Mouse (Mus musculus): ENCODE results near the gene Epb41l2.

The Epb41l2 gene

DNA sequence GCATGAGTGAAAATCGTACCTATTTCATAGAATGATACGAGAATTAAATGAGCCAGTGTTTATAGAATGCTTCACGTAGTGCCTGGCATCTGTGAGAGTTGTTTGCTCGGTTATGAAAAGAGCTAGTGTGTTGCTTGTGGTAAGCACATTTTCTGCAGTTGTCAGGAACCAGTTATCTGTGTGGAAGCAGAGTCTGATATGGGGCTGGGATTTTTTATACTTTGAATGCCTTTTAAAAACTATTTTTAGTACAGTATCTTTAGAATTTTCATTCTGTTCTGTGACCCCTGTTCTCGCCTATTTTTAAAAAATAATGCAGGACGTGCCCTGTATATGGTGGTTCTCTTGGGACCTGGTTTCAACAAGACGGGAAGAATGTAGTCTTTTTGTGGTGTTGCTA lies 6.1 kb downstream of the Epb41l2 start:
- DNase-seq (ENCODE audit: low spot score) = no peak

DNA sequence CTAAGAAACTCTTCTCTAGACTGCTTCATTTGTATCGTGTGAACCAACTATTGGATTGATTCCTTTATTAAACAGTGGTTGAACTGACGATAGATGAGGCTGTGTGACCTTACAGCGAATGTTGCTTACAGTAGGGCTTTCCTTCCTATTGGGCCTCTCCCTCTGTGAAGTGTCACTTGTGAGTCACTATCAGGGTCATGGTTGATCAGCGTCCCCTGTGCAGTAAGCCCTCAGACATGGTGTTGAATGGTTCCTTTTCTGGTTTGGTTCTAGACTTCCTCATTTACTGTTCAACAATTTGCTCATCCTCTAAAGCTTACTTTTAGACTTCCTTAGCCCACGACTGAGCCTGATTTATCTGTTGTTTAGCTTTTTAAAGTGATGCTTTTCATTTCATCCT lies 7.1 kb downstream of the Epb41l2 start:
- DNase-seq (ENCODE audit: low spot score) = no peak

DNA sequence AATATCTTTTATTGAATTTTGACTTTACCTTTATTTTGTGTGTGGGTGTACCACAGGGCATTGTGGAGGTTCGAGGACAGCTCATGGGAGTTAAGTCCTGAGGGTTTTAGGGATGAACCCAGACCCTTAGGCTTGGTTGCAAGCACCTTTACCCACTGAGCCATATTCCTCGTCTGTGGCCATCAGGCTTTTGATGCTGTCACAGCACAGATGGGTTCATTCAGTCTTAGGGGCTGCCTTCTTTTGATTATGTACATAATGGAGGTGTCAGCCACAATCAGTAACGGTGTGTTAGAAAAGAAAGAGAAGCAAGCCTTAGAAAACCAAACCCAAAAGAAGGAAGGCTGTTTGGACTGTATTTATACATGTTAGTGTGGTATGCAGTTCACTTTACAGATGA lies 9.3 kb downstream of the Epb41l2 start:
- no peak for DNase-seq (ENCODE audit: low spot score)

DNA sequence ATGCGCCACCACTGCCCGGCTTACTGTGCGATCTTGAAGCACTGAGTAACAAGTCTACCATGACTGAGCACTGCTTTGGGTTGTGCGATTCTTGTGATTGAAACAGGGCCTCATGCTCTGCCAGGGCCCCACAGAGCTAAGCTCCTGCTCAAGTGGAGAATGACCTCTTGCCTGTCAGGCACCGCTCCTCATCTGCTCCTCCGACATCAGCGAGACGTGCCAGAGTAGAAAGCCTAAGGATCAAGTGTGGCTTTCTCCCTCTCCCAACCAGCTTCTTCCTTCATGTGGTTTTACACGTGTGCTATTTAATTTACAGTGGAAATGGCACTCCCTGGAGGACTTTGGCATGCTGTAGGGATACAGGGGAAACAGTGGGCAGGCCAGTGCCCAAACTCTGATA lies 10.1 kb downstream of the Epb41l2 start:
- DNase-seq (ENCODE audit: low spot score) = no peak

DNA sequence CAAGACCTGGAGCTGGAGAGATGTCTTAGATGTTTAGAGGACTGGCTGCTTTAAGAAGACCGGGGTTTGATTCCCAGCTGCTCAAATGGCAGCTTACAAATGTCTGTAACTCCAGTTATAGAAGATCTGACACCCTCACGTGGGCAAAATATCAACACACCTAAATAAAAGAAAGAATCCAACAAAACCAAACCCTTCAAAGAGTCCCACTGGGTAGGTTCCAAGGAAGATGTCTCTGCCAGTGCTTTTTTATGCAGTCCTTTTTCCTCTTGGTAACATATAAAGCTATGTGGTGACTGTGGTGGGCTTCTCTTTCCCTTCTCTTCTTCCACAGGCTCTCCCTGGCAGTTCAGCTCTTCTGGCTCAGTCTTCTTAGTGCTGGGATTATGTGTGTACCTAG lies 11.7 kb downstream of the Epb41l2 start:
- DNase-seq (ENCODE audit: low spot score) = no peak

DNA sequence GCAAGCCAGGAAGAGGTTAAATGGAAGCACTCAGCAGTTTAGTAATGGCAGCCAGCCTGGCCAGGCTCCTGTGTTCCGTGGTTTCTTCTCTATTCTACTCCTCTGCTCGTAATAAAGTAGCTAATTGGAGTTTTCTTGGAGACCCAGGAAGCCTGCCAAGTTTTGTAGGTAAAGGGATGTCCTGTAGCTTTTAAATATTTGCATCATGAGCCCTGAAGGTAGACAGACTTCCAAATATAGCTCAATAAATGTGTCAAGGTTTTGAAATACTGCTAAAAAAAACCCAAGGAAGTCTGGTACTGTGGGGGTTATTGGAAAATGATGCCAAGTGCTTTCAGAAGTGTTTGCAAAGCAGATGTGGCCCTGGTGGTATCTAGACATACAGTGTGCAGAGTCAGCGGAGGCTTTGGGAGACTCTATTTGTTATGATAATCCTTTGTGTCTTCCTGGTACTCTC lies 12.3 kb downstream of the Epb41l2 start:
- no peak for DNase-seq (ENCODE audit: low spot score)

DNA sequence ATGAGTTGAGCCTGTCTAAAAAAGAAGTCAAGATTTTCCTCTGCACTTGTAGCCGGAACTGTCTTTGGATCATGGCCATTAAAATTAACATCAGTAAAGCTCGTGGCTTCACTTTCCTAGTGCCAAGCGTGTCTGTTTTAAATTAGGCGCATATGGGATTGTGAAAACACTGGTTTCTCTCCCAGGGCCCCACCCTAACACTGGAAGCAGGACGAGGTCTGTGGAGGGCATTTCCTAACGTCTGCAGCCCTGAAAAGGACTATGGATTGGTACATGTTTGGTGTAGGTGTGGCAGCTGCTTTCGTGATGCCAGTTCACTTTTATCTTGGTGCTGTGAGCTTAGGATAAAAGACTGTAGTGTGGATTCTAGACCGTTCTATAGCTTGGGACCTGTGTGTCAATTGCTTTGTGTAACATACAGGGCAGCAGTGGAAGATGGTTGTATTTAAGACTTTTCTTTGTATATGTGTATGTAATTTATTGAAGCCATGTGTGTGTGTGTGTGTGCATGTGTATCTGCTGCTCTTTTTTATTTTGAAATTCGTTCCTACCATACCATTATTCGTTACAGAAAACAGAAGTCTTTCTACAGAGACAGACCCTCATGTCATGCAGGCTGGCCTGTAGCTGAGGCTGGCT lies 13.0 kb downstream of the Epb41l2 start:
- no peak for DNase-seq (ENCODE audit: low spot score)

DNA sequence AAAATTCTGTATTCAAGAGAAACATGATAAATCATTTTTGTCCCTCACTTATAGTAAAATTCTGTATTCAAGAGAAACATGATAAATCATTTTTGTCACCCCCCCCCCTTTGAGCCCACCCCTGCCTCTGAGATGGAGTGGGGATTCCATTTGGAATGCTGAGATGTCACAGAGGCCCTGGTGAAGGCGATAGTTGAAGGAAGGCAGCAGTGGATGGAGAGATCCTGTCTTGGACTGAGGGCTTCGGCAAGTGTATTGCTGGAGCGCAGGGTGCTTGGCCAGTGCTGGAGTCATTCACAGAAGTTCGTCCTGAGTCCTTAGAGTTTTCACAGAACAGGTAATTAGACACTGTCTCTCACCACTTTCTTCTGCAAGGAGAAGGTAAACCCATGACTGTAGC lies 15.4 kb downstream of the Epb41l2 start:
- DNase-seq (ENCODE audit: low spot score) = no peak

DNA sequence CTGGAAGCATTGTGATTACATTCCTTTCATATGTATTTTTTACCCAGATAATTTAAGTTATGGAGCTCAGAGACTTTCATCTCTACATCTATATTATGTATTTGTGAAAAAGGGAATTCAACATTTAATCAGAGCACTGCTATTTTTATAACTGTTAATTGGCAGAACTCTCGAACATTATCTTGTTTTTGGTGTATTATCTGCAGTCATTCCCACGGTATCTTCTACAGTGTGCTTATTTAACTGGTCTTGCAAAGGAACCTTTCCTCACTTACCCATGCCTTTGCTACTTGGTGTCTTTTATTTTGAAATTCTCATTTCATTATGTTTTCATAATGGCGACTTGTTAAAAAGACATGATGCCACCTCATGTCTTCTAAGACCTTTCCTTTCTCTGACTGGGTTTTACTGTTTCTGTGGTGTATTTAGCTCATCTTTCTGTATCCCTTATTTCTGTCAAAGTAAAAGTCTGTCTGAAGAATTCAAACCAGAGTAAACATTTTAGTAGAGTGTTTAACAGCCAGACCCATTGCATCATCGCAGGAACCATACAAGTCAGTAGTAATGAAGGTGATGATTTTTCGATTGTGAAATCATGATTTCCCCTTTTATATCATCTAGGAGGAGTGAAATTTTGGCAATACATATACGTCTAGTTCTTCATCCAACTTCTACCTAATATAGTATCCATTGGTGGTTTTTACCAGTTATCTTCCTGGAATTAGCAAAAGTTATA lies 21.3 kb downstream of the Epb41l2 start:
- DNase-seq (ENCODE audit: low spot score) = no peak

DNA sequence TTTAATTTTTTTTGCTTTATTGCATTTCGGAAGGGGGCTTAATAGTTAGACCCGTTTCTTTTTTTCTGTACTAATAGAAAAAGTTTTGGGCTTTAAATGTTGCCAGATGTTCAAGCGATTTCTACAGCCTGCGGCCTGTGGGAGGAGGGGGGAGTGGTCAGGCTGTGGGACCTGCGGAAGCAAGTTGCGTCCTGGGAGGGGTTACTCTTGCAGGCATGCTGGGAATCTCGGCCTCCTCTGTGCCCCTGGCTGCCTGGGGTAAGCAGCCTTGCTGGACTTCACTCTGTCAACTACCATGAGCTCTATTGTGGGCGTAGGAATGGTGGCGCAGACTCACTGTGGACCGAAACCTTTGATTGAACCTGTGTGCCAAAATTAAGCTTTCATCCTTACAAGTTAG lies 22.4 kb downstream of the Epb41l2 start:
- no peak for DNase-seq (ENCODE audit: low spot score)

DNA sequence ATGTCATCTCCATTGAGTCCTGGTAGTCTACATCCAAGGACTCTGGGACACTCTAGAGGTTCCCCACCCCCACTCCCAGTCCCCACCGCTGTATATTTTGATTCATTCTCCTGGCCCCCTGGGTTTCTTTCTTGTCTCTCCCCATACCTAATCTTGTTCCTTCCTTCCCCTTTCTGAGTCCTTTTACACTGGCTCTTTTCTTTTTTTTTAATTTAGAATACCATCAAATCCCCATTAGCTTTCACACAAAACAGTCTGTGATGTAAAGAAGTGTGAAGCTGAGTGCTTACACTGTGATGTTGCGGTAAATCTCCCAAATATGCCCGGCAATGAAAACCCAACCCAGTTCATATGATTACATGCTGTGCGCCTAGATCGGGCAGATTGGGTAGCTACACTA lies 23.6 kb downstream of the Epb41l2 start:
- no peak for DNase-seq (ENCODE audit: low spot score)

DNA sequence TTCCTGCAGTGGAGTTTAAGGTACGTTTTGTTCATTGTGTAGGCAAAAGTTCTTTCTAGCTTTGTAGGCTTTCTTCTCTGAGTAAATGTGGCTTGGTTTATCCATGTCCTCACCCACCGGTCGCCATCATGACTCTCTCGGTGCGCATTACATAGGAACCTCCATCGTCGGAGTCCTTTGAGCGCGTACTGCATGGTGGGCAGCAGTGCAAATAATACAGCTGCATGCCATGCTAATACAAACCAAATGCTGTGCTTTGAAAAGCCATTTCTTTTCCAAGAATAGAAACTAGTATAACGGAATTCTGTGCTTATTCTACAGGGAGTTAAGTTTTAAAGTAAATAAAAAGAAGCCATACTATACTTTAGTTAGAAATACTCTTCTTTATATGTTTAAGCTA lies 24.8 kb downstream of the Epb41l2 start:
- no peak for DNase-seq (ENCODE audit: low spot score)

DNA sequence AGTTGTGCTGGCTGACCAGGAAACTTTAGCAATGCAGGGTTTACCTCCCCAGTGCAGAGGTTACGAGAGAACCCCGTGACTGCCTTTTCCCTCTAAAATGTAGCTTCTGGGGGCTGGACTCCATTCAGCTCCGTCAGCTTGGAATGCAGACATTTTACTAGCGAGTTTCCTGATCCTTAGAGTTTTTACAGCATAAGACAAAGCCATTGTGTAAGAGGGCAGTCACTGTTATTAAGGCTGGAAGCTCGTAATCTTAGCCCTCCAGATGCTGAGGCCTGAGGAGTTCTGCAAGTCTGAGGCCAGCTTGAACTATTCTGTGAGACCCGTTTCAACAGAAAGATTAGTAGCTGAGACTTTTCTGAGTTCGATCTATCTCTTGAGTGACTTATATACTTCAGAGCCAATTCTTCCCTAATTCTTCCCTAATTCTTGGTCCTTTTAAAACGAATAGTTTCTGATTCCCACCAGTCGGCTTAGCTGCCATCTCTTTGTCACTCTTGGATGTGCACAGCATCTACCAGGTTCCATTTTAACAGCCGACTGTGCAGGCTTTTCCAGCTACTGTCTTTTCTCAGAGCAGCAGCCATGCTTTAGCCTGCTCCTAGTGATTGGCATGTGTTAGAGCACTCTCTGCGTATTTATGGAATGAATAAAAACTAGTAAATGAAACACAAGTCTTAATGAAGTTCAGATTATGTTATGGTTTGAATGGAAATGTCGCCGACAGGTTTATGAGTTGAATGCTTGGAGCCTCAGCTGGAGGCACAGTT lies 26.4 kb downstream of the Epb41l2 start:
- no peak for DNase-seq (ENCODE audit: low spot score)

DNA sequence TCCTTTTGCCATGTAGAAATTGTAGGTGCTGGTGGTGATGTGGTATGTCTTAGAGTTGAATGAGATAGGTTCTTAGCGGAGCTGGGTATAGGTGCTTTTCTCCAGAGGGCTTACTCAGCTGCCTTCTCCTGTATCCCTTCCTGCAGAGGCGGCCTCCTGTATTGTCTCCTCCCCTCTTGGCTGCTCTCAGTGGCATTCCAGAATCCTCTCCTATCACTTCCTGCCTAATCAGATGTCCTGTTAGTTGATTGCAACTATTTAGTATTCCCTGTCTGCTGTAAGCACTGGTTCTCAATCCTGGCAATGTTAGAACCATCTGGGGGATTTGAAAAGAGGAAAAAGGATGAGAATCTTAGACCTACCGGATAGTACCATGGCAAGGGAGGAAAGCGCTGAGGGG lies 27.3 kb downstream of the Epb41l2 start:
- DNase-seq (ENCODE audit: low spot score) = no peak

DNA sequence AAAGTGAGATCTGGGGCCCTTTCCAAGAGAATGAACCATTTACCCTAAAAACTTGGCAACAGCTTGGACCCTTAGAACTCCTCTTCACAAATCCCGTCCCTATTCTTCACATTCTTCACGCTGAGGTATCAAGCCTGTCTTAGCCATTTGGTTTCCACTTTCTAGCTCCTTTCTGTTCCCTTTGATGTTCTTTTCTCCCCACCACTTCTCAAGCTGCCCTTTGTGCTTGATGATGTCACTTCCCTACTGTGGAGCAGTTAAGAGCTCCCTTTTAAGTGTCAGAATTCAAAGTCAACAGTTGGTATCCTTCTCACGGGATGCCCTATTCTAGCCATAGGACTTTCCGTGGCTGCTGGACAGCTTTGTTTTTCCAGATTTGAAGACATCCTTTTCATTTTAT lies 27.7 kb downstream of the Epb41l2 start:
- DNase-seq (ENCODE audit: low spot score) = no peak

DNA sequence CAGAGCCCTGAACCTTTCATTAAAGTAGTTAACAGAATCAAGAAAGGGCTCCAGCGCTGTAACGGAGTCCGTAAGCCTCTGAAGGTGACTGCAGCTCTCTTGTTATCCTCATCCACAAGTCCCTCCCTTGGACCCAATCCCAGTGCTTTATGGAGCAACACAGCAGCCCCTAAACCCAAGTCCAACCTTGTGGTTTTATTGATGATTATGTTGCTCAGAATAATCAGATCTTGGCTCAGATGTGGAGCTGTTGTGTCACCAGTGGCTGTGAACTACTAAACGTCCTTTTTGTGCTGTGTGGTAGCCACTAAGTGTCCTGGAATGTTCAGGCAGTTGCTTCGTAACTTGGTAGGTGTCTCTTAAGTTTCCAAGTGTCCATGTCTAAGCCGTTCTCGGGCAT lies 33.2 kb downstream of the Epb41l2 start:
- no peak for DNase-seq (ENCODE audit: low spot score)

DNA sequence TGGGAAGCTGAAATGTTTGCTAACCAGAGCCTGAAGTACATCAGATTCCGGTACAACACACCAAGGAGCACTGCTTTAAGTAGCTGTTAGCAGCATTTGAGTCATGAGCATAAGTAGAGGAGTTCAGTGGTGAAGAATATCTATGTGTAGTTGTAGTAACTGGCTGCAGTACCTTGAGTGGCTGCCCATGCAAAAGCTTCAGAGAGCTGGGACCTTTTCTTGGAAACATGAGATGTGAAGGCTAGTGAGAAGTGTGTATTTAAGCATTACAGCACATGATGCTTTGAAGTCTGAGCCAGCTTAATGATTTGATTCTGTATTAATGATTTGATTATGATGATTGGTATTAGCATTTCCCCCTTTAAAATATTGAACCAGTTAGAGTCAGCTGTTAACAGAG lies 34.1 kb downstream of the Epb41l2 start:
- no peak for DNase-seq (ENCODE audit: low spot score)

DNA sequence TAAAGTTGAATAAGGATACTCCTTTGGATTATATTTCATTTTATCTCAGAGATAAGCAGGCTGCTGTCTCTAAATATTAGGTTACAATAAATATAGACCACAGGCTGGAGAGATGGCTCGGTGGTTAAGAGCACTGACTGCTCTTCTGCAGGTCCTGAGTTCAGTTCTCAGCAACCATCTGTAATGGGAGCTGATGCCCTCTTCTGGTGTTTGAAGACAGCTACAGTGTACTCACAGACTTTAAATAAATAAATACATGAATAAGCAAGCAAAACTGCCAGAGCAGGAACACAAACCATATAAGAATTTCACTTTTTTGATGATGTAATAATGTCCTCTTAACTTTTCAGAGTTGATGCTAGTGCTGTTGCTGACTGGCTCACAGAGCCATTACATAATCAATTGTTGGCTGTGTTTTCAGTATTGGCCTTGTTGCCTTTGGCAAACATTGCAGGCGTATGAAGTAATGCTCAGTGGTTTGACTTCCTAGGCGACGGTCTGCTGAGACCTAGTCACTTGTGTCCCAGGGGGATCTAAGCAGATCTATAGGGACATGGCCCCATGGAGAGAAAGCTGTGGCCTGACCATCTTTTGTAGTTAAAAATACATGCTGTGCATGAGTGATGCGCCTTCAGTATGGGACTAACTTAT lies 35.8 kb downstream of the Epb41l2 start:
- no peak for DNase-seq (ENCODE audit: low spot score)

DNA sequence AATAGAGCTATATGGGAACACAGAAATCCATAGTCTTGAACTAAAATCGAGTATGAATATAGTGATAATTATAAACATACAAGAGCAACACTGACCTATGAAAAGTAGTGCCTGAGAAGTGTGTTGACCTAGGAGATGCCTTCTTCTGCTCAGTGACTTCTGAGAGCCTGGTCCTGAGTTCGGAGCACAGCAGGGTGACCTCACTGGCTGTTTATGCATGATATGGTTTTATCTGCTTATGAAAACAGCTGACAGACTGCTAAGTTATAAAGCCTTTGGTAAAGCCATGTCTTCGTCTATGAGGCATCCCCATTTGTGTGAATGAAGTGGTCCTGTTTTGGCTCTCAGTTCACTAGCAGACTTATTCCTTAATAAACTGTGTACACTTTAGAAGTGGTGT lies 37.3 kb downstream of the Epb41l2 start:
- DNase-seq (ENCODE audit: low spot score) = peak; percentile 9

DNA sequence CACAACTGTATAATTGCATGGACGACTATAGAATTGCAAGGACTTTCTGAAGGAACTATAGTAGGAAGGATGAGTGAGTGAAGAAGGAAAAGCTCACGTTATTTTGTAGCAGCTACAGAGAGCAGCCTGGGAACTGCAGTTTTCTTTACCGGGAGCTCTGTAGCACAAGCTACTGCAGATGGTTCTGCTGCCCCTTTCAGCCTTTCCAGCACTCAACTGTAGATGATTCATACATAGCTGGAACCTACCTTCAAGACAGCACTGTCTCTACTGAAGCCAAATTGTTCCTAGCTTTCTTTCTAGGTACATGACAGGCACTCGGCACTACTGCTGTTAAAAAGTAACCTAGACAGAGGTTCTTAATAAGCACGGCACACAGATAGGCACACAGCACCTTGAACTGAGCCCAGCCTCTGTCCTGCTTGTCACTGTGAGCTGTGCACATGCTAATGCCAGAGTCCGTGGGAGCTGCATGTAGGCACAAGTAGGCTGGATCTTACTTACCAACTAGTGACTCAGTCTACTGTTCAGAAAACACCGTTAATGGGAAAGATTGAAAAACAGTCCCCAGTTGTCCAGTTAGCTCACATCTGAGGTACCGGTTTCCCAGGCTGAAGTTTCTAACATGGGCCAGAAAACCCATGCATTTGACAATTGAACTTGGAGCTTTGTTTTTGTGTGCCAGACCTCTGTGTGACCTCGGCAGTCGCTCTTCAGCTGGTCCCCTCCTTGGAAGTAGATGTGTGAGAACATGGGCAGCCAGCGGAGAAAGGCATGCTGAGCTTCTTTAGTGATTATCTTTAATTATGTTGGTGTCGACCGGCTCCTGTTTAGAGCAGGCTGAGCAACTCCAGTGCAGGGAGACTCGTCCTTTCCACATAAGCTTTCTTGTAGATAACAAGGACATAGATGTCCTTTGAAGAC lies 38.4 kb downstream of the Epb41l2 start:
- no peak for DNase-seq (ENCODE audit: low spot score)

DNA sequence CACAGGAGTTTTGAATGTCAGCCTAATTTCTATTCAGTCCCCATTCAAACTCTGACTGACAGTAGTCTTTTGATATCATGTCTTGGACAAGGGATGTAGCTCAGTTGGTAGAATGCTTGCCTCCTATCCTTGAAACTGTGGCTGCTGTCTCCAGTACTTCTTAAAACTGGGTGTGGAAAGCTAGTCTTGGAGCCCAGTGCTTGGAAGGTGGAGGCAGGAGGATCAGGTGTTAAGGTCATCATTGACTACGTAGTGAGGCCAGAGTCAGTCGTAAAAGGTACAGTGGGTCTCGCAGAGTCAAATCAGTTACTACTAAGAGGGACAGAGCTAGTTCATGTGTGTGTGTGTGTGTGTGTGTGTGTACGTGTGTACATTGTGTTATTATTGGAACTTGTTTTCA lies 39.4 kb downstream of the Epb41l2 start:
- DNase-seq (ENCODE audit: low spot score) = no peak

DNA sequence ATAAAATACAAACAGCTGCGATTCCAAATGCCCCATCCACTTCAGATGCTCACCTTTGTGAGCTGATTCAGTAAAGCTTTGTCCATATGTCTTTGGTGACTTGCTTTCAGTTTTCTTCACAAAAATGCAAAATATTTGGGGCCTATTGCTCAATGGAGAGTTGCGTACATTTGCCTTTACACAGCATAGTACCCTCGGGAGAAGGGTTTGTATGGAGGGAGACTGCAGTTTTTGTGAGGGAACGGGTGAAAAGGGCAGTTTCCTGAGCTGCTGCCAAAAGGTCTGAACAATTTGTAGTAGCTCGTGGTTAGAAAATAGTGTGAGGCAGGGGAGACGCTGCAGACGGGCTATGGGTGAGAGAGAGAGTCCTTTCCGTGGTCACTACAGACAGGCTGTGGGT lies 40.5 kb downstream of the Epb41l2 start:
- DNase-seq (ENCODE audit: low spot score) = no peak
